Mouse (Mus musculus): ENCODE results near the gene Dap.

Dap gene

DNA sequence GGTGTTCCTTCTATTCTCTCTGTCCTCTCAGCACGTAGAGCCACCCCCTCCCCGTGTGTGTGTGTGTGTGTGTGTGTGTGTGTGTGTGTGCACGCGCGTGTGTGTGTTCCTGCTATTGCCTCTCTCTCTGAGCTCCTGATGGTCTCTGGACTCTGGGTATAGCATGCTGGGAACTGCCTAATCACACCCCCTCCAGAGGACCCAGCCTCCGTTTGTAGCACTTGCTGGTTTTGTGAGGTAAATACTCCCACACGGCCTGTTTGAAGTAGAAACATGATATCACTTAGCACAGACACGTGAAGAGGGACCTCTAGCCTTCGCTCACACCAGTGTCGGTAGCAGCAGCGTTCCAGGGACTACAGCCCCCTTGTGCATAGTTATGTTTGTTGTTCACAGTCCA, 14.5 kb downstream of the Dap start:
- DNase-seq: no peak

GRCm38 (mm10) chr15:31239713-31240112, 15.6 kb downstream of the Dap start:
- DNase-seq: no peak

DNA sequence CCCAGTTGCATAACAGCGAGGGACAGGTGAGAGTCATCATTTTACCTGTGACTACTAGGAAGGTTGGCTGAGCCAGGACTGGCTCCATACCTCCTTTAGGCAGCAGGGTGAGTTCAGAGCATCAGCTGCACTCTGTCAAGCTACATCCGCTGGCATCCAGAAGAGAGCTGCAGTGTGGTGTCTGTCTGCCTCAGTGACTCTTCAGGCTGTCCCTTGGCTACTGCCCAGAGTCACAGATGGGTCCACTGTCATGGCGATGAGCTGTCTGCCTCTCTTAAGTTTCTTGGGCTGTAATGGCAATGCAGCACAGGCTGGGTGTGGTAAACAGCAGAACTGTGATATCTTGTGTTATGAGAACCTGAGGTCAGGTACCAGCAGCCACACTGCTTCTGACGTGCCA, 16.1 kb downstream of the Dap start:
- no peak for DNase-seq

DNA sequence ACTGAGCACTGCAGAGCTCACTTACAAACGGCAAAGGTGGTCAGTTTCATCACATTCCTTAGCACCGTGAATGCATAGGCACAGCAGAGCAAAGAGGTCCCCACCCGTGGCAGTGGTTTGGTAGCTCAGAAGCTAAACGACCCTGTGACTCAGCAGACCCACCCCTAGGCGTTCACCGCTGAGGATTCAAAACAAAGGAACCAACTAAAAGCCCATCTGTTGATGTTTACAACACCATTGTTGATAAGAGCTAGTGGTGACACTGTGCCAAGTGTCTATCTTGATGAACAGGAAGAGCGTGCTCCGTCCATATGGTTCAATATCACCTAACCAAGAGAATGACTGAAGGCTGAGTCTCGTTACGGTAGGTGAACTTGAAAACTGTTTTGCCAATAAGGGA, 19.1 kb downstream of the Dap start:
- no peak for DNase-seq

GRCm38 (mm10) chr15:31244696-31245445, 20.8 kb downstream of the Dap start:
- DNase-seq: no peak

DNA sequence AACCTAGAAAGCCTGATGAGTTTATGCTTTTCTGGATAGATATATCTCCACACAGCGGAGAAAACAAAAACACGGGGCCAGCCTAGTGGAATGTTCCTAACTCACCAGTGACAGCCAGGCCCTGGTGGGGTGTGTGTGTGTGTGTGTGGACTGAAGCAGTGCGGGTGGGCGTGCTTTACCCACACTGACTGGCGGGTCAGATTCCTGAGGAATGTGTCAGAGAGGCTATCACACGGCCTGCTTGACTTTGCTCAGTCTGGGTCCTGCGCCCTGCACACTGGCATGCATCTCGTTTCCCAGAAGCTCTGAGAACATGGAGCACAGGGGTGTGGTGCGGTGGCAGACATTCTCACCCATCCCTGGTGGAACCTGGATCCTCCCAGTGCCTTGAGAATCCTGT, 21.8 kb downstream of the Dap start:
- no peak for DNase-seq

DNA sequence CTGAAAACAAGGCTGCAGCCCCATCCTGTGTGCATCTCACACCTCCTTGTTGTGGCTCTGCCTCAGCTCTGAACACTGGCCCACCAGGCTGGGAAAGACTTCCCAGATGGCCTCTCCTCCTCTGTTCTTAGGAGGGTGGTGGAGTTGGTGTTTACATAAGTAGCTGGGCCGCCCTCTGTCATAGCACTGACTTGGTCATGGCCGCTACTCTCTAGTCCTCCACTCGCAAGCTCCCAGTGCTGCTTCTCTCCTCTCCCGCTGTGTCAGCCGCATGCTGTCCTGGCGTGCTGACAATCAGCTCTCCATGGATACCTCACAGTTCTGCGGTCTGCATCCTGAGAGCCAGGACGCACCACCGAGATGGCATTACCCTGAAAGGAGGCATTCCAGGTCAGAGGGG, 22.9 kb downstream of the Dap start:
- no peak for DNase-seq

- no peak for DNase-seq
Observed at GRCm38 (mm10) chr15:31248882-31249281, 24.8 kb downstream of the Dap start.

- DNase-seq: no peak
Observed at GRCm38 (mm10) chr15:31250027-31250426, 25.9 kb downstream of the Dap start.

DNA sequence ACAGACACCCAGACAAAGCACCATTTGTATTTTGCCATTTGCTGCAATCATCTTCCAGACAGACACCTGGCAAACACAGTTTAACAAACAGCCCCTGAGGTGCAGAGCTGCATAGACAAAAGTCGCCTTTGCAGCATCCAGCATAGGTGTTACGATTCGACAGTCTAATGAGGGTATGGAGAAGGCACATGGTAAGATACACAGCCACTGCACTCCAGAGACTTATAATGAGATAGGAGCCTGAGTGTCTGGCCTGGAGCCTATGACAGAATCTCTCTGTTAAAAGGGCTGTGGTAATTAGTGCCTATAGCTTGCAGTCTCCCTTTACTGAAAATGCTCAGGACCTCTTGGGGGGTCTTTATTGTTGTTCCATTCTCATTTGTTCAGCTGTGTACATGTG, 26.6 kb downstream of the Dap start:
- DNase-seq: no peak

GRCm38 (mm10) chr15:31251189-31251588, 27.1 kb downstream of the Dap start:
- no peak for DNase-seq

GRCm38 (mm10) chr15:31252590-31253311, 28.6 kb downstream of the Dap start:
- DNase-seq: no peak

DNA sequence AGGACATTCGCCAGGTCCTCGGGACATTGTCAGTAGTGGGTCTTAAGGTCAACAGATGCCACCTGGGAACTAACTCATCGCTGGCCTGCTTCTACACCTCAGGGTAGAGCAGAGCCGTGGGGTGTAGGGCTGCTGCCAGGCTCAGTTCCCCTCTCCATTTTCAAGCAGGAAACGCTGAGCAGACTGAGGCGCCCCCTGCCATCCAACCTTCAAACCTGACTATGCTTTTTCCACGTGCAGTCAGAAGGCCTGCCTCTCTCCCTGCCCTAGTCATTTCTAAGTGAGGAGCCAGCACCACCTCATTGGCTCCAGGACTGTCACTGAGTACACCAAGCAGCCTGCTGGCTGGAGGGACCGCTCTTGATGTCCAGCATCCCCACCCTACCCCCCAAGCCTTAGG, 29.3 kb downstream of the Dap start:
- peak; percentile 8 to 23 for DNase-seq

GRCm38 (mm10) chr15:31253963-31254362, 29.8 kb downstream of the Dap start:
- no peak for DNase-seq

GRCm38 (mm10) chr15:31254939-31255535, 30.9 kb downstream of the Dap start:
- no peak for DNase-seq

- no peak for DNase-seq
Observed at GRCm38 (mm10) chr15:31255762-31256161, 31.6 kb downstream of the Dap start.

GRCm38 (mm10) chr15:31257329-31257728, 33.2 kb downstream of the Dap start:
- no peak for DNase-seq

- DNase-seq: no peak
Observed at GRCm38 (mm10) chr15:31258029-31258692, 34.0 kb downstream of the Dap start.

GRCm38 (mm10) chr15:31258693-31259439, 34.8 kb downstream of the Dap start:
- no peak for DNase-seq

GRCm38 (mm10) chr15:31261094-31261493, 37.0 kb downstream of the Dap start:
- no peak for DNase-seq

- no peak for DNase-seq
Observed at GRCm38 (mm10) chr15:31262361-31262760, 38.2 kb downstream of the Dap start.

- DNase-seq: peak; percentile 66 to 67
Observed at GRCm38 (mm10) chr15:31264827-31265226, 40.7 kb downstream of the Dap start.

DNA sequence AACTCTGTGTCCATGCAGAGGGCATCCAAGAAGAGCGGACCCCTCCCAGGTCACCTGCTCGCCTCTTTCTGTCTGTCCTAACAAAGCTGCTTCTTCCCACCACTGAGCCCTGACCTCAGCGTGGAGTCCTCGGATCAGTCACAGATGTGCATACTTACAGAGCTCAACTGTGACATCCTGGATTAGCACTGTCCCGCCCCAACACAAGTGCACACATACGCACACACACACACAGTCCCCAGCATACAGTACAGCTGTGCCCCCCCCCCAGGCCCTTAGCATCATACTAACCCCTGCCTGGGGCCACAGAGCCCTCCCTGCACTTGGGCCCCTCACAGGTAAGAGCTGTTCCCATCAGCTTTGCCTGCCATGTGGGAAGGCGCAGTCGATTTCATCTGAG, 41.3 kb downstream of the Dap start:
- no peak for DNase-seq
